Mouse (Mus musculus) E14TG2a.4 (cell line): Measurements from ENCODE around the gene Rpl5.

ENCODE experiments used
- CTCF ChIP-seq: conservative IDR thresholded peaks from 2 replicates; pipeline ENCODE4 v1.5.1; 2014; ENCODE audit warnings: low read length
- NANOG ChIP-seq: IDR thresholded peaks from 2 replicates; pipeline ENCODE4 v1.6.1; 2014; ENCODE audit warnings: borderline replicate concordance, low read length, mixed read lengths
- POU5F1 ChIP-seq: IDR thresholded peaks from 2 replicates; pipeline ENCODE4 v1.6.1; 2014; ENCODE audit warnings: low read length, borderline replicate concordance

GRCm38 (mm10) chr5:107900206-107901013, at the start of gene Rpl5:
- TF ChIP-seq CTCF (peak; percentile 88), NANOG (no peak), POU5F1 (no peak)
